Mouse (Mus musculus) testis, postnatal 10 days (tissue): Measurements from ENCODE around the gene Olfr1339.
A peak's percentile ranks its signal among the peaks of the same experiment; 100 is the strongest.

Source experiments
- DNase-seq: peaks from one replicate; pipeline ENCODE4 v3.0.0; 2021; ENCODE audit warnings: low spot score

The Olfr1339 gene

DNA sequence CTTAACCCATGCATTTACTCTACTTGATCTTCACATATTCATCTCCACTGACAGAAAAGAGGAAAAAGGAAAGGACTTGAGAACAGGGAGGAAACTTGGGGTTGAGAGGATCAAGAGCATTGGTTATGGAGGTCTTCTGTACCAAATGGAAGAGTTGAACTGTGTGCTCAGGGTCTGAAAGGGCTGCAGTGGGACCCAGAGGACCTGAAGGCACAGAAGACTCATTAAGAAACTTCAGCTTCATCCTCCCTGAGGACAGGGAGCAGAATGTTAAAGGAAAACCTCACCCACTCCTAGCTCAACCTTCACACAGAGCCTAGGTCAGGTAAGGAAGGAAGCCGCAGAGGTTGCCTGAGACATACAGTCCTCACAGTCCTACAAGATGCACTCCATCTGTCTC, at the start of gene Olfr1339:
Gene Olfr1339 (plus strand): TSS at position 301 of the 400 bp plus-strand sequence.
- no peak for DNase-seq

DNA sequence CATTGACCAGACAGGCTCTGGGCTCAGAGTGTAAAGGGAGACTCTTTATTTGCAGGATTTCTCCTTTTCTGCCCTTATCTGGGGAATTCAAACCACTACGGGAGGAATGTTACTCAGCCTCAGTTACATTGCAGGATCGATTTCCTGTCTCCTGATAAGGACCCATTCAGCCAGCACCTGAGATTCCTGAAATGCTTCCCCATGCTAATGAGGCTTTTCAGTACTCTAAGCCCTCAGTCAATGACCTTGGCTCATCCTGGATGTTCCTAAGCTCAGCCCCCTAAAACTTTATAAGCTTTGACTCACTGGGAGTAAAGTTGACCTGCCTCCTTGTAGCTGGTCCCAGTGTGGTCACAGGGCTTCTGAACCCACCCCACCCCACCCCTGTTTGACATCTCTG, 44.9 kb upstream of the Olfr1339 start:
- DNase-seq: no peak

DNA sequence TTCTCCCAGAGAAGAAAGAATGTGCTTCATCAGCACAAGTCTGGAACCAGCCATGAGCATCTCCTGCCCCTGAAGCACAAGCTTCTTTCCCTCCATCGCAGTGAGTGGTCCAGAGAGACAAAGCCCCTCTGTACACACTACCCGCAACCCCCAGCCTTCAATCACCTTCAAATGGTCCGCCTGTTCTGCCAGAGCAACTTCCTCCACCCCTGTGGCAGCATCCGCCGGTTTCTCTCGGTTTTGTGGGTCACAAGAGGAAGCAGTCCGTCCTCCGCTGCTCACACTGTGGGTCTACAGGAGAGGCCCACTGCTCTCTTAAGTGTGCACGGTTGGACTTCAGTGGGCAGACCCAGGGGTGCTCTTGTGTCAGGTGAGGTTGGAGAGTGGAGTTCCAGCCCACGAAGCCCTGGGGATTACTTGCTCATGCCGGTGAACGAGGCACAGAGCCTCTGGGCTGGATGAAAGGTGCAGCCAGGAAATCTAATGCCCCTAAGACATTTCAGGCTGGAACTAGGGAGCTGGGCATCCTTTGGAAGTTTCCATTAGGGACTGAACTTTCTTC, 39.5 kb upstream of the Olfr1339 start, which contains the start of gene Olfr1342:
Gene Olfr1342 (minus strand): TSS at position 345 of the 562 bp plus-strand sequence.
- peak; percentile 24 for DNase-seq

DNA sequence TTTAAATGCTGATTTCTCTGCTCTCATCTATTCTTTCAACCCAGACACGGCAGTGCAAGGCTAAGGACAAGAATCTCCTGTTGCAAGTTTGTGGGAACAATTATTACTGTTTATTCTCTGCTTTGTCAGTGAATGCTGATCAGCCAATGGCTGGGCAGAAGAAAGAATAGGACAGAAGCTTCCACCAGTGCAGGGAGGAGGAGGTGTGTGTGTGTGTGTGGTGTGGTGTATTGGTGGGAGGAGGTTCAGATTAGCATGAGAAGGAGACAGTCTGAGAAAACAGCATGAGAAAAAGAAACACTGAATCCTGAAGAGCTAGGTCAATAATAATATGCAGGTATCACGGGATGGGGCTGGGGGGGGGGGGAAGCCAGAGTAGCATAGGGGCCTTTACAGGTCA, 38.2 kb upstream of the Olfr1339 start:
- peak; percentile 13 for DNase-seq

DNA sequence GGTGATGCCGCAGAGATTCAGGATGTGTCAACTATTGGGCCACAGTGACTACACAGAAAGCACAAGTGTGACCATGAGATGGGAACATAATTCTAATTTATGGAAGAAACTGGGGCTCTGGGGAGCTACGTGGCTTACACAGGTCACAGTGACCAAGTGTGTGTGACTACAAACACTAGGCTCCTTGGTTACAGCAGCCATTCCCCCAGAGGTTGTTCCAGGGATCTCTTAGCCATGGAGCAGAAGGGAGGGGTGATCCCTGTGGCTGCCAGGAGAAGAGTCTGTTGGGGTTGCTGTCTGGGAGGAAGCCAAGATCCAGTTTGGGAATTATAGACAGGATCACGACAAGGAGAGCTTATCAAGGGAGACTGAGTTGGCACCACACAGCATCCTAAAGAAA, 28.8 kb upstream of the Olfr1339 start, which contains the start of gene Olfr1341:
Gene Olfr1341 (plus strand): TSS at position 301 of the 400 bp plus-strand sequence.
- DNase-seq: no peak

DNA sequence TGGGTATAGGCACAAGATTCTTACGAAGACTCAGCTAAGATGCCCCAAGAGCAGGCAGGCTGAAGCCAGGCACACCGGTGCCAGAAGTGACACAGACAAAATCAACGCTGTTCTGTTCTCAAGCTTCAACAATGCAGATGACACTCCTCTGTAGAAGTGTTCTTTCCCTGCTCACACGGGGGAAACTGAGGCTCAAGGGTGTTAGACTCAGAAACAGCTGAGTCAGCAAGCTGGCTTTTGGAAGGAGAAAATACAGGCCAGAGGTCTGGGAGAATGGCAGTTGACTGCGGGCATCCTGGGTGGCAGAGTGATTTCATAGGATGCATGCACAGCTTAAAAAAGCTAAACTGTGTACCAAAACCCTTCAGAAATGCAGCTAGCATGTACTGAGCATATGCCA, 23.9 kb upstream of the Olfr1339 start:
- DNase-seq: peak; percentile 12

DNA sequence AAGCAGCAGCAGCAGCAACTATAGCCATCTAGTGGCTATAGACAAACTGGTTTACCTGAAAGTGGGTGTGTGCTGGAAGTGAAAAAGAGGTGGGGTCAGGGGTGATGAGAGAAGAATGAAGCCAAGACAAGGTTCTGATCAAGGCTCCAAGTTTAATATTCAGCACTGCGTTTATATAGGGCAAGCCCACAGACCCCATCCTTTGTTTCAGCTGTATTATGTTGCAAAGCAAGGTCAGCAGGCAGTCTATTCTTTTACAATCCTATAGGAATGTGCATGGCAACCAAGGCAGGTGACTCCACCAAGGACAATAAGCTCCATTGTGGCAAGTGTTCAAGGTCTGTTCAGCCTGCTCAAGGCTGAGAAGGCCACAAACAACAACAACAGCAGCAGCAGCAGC, 20.3 kb upstream of the Olfr1339 start:
- no peak for DNase-seq

DNA sequence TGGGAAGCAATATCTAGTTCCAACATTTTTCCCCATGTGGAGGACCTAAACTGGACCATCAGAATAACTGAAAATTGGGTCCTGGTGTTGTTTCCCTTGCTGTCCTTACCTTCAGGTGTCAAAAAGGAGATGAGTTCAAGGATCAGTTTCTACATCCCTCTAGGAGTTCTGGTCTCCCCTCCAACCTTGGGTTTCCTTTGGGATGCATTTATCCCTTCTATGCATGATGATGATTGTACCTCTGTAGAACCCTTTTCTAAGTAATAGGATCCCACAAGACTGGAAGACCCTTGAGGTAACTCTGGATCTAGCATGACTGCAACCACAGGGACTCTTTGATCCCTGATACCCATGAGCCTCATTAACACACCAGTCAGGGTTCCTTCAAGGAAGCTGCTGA, 12.1 kb upstream of the Olfr1339 start, which contains the start of gene Olfr1340:
Gene Olfr1340 (plus strand): TSS at position 301 of the 400 bp plus-strand sequence.
- no peak for DNase-seq

DNA sequence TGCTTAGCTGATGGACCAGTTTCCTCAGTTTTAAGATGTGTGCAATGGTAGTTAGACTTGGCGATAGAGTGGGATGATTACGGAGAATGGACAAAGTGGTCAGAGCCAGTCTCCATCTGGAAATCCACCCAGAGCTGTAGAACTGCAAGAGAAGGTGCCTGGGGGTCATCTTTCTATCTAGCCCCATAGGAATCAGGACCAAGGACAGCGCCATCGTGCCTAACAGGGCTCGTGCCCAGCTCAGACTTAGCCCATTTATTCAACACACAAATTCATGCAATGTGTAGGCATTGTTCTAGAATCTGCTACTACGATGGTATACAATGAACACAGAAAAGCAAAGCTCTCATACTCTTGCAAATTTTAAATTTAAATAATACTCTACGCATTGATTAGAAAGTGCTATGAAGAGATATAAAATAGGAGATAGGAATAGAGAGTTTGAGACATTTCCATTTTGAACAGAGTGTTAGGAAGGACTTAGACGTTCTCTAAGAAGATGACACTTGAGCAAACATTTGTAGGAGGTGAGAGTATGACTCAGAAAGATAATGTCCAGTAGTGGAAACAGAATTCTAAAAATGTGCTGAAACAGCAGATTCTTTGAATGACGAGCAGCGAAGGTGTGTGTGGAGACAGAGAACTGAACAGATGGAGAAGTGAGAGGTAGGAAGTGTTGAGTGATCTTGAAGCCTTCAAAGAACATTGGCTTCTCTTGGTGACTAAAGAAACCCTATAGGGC, 10.1 kb upstream of the Olfr1339 start:
- DNase-seq: peak; percentile 53

DNA sequence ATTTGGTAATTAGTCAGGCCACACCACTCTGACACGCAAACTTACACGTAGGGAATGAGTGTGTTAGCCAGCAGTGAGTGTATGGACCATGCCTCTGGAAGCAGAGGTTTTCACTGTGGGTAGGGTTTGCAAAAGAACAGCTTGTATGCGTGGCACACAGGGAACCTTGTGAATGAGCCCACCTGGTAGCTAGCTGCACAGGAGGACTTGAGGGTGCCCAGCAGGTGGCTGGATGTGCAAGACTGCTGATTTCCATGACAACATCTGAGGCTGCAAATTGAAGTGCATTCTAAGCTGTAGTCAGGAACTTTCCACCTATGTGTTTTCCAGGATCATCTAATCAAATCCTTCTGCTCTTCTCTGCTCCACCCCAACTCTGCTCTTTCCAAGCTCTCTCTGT, 7.6 kb downstream of the Olfr1339 start:
- no peak for DNase-seq

DNA sequence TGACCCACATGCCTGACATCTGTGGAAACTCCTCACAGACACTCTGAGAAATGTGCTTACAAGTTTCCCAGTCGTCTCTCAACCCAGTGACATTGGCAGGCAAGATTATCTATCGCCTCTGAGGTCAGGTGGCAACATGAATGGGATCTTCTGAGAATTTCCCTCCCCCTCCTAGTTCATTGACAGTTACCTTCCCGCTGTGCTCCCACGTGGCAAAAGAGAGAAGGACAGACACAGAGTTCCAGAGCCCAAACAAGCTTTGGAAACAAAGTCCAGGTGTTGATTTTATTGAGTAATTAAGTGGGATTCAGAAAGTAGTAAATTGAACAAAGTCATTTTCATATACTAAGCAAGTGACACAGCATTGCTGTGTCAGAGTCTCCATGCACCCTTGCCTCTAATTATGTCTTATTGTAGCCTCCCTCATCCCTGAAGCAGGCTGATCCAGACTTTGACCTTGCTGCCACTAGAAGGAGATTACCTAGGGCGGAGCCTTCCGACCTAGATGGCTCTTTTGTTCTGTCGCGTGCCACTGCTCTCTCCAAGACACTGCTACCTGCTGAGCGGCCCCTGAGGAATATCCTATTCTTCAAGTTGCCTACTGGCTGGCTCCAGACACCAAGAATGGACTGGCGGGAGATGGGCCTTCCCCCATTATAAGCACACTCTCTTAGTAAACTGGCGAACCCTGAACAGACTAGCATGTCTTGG, 9.2 kb downstream of the Olfr1339 start:
- no peak for DNase-seq

DNA sequence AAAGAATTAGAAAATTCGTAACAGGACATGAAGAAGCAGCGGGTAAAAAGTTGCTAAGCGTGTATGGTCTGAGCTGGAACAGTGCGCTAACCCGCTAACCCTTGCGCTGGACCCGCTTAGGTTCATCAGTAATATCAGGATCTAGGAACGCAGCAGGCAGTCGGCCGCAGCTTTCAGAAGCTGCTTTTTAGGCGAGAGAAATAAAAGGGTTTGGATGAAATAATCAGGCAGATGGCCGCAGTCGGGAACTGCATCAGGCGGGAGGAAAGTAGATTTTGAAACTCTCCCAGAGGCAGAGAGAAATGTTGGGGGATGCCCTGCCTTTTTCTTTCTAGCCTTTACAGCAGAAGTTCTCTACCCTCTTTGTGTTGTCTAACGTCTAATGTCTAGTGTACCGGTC, 9.9 kb downstream of the Olfr1339 start:
- no peak for DNase-seq

DNA sequence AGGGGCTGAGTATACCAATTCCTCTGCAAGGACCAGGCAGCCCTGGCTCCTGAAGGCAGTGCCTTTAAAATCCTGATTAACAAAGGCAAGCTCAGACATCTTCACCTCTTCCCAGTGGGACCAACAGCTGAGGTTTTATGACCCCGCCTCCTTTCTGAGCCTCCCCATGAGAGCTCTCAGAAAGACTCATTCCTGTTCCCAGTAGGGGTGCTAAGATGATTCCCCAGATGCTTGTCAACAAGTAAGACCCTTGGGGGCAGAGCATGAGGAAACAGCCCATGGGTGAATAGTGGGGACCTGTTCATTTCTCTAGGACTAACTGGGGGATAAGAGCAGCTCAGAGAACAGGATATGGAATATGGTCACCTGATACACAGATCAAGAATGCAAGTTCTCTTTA, 26.7 kb downstream of the Olfr1339 start, which contains the start of gene Olfr1338:
Gene Olfr1338 (minus strand): TSS at position 101 of the 400 bp plus-strand sequence.
- DNase-seq: no peak

DNA sequence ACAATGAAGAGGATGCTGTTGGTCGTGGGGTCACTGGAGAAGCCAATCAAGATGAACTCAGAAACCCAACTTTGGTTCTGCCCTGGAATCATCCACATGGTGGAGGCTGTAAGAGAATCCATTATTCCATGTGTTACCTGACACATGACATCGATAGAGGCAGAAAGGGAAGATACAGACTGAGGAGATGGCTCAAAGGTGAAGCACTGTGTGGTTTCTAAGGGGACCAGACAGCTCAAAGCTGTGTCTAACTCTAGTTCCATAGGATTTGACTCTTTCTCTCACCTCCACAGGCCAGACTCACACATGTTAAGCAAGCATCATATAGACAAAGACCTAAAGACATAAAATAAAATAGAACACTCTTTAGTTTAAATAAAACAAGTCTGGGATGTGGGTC, 50.5 kb downstream of the Olfr1339 start, which contains the start of gene Olfr1337:
Gene Olfr1337 (minus strand): TSS at position 101 of the 400 bp plus-strand sequence.
- no peak for DNase-seq
